8 mouse cellular contexts compared by ENCODE assay signal in the genomic region with DNA sequence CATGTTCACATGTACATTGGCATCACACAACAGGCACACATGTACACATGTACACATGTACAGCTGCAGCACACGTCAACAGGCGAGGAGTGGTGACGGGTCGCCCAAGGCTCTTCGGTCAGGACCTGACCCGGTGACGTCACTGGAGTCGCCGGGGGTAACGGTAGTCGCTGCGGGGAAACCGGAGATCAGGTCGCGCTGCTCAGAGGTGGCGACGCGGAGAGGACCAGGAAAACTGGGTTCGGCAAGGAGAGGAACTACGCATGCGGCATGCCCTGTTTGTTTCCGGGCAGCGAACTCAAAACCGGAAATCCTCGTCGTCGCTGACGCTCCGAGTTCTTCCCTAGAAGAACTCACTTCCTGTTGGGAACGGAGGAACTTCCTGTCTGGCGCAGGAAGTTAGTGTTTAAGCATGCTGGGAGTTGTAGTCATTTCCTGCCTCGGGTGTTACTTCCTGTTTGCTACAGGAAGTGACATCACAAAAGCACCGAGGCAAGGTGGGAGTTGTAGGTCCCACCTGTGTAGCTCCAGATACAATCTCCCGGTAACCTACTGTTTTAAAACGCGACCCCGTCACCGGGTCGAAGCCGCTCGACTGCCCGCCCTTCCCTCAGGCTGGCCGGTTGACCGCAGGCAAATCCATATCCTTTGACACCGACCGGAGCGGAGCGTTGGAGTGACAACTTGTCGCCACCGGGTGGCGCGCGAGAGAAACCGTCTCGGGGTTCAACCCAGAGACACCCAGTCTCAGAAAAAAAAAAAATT.
DNase-seq lines count a peak whose midpoint lies in the region; ATAC-seq and TF ChIP-seq lines count a peak whose summit lies in the region.

No protein-coding gene starts in this region.

- DNase-seq in A20 (ENCODE audit: low read depth, low spot score) = peak; percentile 98
- peak; percentile 93 to 95 for DNase-seq in heart, adult 9 months (ENCODE audit: low spot score in 2 of 2)
- DNase-seq in monocyte, adult 2 months (ENCODE audit: low read depth in 1 of 2, low spot score in 2 of 2) = peak; percentile 60 to 80
- peak; percentile 88 to 91 for DNase-seq in spleen, postnatal 36 days (ENCODE audit: low spot score in 2 of 2)

- peak; percentile 77; the same call in 1 of the 2 replicates for TF ChIP-seq POLR2A in bone marrow macrophage, adult 2 months (IDR thresholded peaks at IDR 0.05; ENCODE audit: borderline replicate concordance, low read depth, low read length)
- TF ChIP-seq POLR2A in embryonic fibroblast, embryonic 13.5 days (IDR thresholded peaks at IDR 0.05; ENCODE audit: low read depth, low read length) = peak; percentile 87

- H3K27me3 ChIP-seq in kidney, embryonic 14.5 days (ENCODE audit: control insufficient read depth, insufficient read depth, low read length) = no peaks in the 10 kb centered on the region
- H3K27me3 ChIP-seq in limb, embryonic 15.5 days = no peaks in the 10 kb centered on the region

- no peaks in the 10 kb centered on the region for H3K9me3 ChIP-seq in kidney, embryonic 14.5 days (ENCODE audit: control insufficient read depth, low read length)
- H3K9me3 ChIP-seq in limb, embryonic 15.5 days = no peaks in the 10 kb centered on the region

- H3K4me1 ChIP-seq in bone marrow macrophage, adult 2 months (ENCODE audit: control insufficient read depth, insufficient read depth, low read length) = peaks cover 2% of the 10 kb centered on the region
- no peaks in the 10 kb centered on the region for H3K4me1 ChIP-seq in embryonic fibroblast, embryonic 13.5 days (ENCODE audit: control insufficient read depth, insufficient read depth, low read length)
- H3K4me1 ChIP-seq in kidney, embryonic 14.5 days (ENCODE audit: control insufficient read depth, insufficient read depth, low read length) = no peaks in the 10 kb centered on the region
- peaks cover 6% of the 10 kb centered on the region for H3K4me1 ChIP-seq in limb, embryonic 15.5 days

- H3K9ac ChIP-seq in kidney, embryonic 14.5 days (ENCODE audit: low read depth, low read length) = peak overlapping the region; percentile 63
- peak overlapping the region; percentile 74 for H3K9ac ChIP-seq in limb, embryonic 15.5 days

- peak overlapping the region; percentile 51 for H3K4me2 ChIP-seq in kidney, embryonic 14.5 days (replicated peaks; ENCODE audit: low read depth, low read length)
- H3K4me2 ChIP-seq in limb, embryonic 15.5 days = peak overlapping the region; percentile 68

- H3K4me3 ChIP-seq in bone marrow macrophage, adult 2 months (ENCODE audit: insufficient read depth, low read length) = peak overlapping the region; percentile 81
- peak overlapping the region; percentile 61 for H3K4me3 ChIP-seq in embryonic fibroblast, embryonic 13.5 days (ENCODE audit: insufficient read depth, low read length)
- peak overlapping the region; percentile 53 for H3K4me3 ChIP-seq in kidney, embryonic 14.5 days (ENCODE audit: low read length)
- peak overlapping the region; percentile 77 for H3K4me3 ChIP-seq in limb, embryonic 15.5 days

- H3K27ac ChIP-seq in bone marrow macrophage, adult 2 months (ENCODE audit: insufficient read depth, low read depth, low read length) = peak overlapping the region; percentile 55
- H3K27ac ChIP-seq in embryonic fibroblast, embryonic 13.5 days (ENCODE audit: insufficient read depth, low read length) = peak overlapping the region; percentile 35
- peak overlapping the region; percentile 85 for H3K27ac ChIP-seq in kidney, embryonic 14.5 days (ENCODE audit: low read depth, low read length)
- peak overlapping the region; percentile 94 for H3K27ac ChIP-seq in limb, embryonic 15.5 days

- WGBS in kidney, embryonic 14.5 days = under 1% methylated on average over 55 of the region's 55 CpGs
- WGBS in limb, embryonic 15.5 days = under 1% methylated on average over 55 of the region's 55 CpGs

- peak; percentile 94 for TF ChIP-seq CTCF in bone marrow macrophage, adult 2 months (IDR thresholded peaks at IDR 0.05; ENCODE audit: low read depth, low read length)
- peak; percentile 59; the same call in 1 of the 2 replicates for TF ChIP-seq CTCF in embryonic fibroblast, embryonic 13.5 days (IDR thresholded peaks at IDR 0.05; ENCODE audit: borderline replicate concordance, insufficient read depth, low read length)

- no peaks in the 10 kb centered on the region for H3K36me3 ChIP-seq in kidney, embryonic 14.5 days (ENCODE audit: control insufficient read depth, insufficient read depth, low read length)
- H3K36me3 ChIP-seq in limb, embryonic 15.5 days = no peaks in the 10 kb centered on the region

- peak; percentile 98 for ATAC-seq in kidney, embryonic 14.5 days (ENCODE audit: low FRiP score, low TSS enrichment)
- peak; percentile 99 for ATAC-seq in limb, embryonic 15.5 days (ENCODE audit: insufficient number of reproducible peaks, low FRiP score, low TSS enrichment, low read depth)

Comparison
In these comparisons a context has a peak if more than half of its experiments do, and no peak if none do; other contexts are left out.
1. Peak in every context shown above with its lines: DNase-seq, ATAC-seq, H3K4me3 ChIP-seq and H3K27ac ChIP-seq.
2. H3K27ac ChIP-seq: peak in every context shown above with its lines; median percentile 94 in limb, embryonic 15.5 days; 85 in kidney, embryonic 14.5 days; 55 in bone marrow macrophage, adult 2 months; 35 in embryonic fibroblast, embryonic 13.5 days.